Mouse (Mus musculus): Measurements from ENCODE around the gene Gm10073. TPM values are rescaled to one million over a fixed set of nuclear protein-coding genes. Genes with fewer than 3 reads are reported as not detected.
A peak's percentile ranks its signal among the peaks of the same experiment; 100 is the strongest.
"Not testable (repeated sequence)": the region's sequence is repeated elsewhere in the genome, so short reads cannot be mapped to it uniquely, and the experiment has no call there.

Gene Gm10073
- polyA plus RNA-seq, 1 experiment from 2014 or later = 10.1 TPM

DNA sequence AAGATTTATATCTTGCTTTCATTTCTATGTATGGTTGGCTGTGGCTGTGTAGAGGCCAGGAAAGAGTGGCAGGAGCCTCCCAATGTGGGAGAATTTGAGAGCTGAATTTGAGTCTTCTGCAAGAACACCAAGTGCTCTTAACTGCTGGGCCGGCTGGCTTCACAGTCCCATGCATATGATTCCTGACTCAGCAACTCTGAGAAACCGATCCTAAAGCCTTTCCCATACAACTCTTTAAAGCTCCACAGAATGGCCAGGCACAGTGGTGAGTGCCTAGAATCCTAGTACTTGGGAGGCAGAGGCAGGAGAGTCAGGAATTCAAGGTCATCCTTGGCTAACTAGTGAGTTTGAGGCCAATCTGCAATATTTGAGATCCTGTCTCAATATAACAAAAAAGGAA, 6.2 kb upstream of the Gm10073 start:
- H3K36me3 ChIP-seq (ENCODE audit: insufficient read depth) = no peaks in the 10 kb centered on the region
- DNase-seq (no peak), ATAC-seq (ENCODE audit: insufficient read depth) (no peak)
- no peak overlapping the region for H3K27ac ChIP-seq (ENCODE audit: low read depth)
- WGBS = 63% methylated on average over 2 of the region's 2 CpGs
- no peaks in the 10 kb centered on the region for H3K27me3 ChIP-seq (ENCODE audit: insufficient read depth, low read length)
- no peak overlapping the region for H3K4me2 ChIP-seq
- H3K9me3 ChIP-seq (ENCODE audit: low read depth, low read length) = no peaks in the 10 kb centered on the region
- H3K9ac ChIP-seq = no peak overlapping the region
- no peak for TF ChIP-seq CTCF (IDR thresholded peaks at IDR 0.05; ENCODE audit: low read depth)
- no peak overlapping the region for H3K4me3 ChIP-seq (ENCODE audit: low read depth, low read length)
- peaks cover 10% of the 10 kb centered on the region; the same call in 1 of the 2 replicates for H3K4me1 ChIP-seq (ENCODE audit: insufficient read depth)

DNA sequence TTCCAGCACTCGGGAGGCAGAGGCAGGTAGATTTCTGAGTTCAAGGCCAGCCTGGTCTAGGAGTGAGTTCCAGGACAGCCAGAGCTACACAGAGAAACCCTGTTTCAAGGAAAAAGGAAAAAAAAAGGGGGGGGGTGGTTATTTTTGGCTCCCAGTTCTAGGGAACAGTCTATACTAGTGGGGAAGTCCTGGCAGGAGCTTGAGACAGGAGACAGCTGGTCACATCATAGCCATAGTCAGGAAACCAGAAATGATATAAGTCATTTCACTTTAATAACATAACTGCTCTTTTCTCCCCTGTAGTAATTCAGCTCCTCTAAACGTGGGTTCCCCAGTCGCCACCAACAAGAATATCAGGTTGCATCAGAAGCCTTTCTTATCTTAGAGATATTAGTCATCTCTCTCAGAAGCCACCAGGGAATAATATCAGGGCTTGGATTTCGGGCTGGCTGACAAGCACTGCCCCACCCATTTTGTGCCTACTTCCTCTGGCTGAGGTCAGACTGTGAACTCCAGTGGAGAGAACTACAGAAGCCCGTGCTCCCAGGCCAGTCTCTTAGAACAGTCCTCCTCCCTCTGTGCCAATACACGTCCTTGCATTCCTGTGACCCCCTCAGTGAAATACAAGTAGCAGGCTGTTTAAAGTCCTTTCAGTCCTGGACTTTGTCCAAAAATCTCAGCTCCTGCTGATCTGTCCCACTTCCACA, 3.7 kb upstream of the Gm10073 start:
- Histone ChIP-seq H3K4me3 (ENCODE audit: low read depth, low read length) (no peak overlapping the region), H3K9ac (no peak overlapping the region), H3K4me2 (0 out of 2 replicates have a peak overlapping the region, but pooled peaks have one; percentile 29), H3K4me1 (ENCODE audit: insufficient read depth) (peaks cover 10% of the 10 kb centered on the region; the same call in 1 of the 2 replicates), H3K27ac (ENCODE audit: low read depth) (peak overlapping the region; percentile 60; the same call in 1 of the 2 replicates), H3K27me3 (ENCODE audit: insufficient read depth, low read length) (no peaks in the 10 kb centered on the region), H3K9me3 (ENCODE audit: low read depth, low read length) (no peaks in the 10 kb centered on the region), H3K36me3 (ENCODE audit: insufficient read depth) (no peaks in the 10 kb centered on the region)
- ATAC-seq (ENCODE audit: insufficient read depth) = peak; percentile 75
- DNase-seq = peak; percentile 79
- WGBS = 11% methylated on average over 6 of the region's 6 CpGs
- TF ChIP-seq CTCF (IDR thresholded peaks at IDR 0.05; ENCODE audit: low read depth) = no peak

DNA sequence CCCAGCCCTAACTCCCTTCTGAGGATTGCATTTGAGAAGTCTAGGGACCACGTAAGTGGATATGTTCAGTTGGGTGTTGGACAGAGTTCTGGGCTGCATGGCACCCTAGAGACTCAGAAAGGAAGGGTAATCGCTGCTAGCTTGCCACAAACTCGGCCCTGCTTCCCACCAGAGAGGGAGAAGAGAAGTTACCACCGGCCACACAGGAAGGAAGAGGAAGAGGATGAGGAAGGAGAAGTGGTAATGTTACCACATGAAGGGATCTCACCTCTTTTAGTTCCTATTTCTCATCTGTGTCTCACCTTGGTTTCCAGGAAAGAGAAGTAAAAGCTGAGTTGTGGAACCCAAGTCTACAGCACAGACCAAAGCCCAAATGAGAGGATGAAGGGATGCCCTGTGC, 1.0 kb upstream of the Gm10073 start:
- no peak overlapping the region for H3K27ac ChIP-seq (ENCODE audit: low read depth)
- peaks cover 10% of the 10 kb centered on the region; the same call in 1 of the 2 replicates for H3K4me1 ChIP-seq (ENCODE audit: insufficient read depth)
- no peak for TF ChIP-seq CTCF (IDR thresholded peaks at IDR 0.05; ENCODE audit: low read depth)
- no peaks in the 10 kb centered on the region for H3K27me3 ChIP-seq (ENCODE audit: insufficient read depth, low read length)
- H3K4me2 ChIP-seq = no peak overlapping the region
- H3K36me3 ChIP-seq (ENCODE audit: insufficient read depth) = no peaks in the 10 kb centered on the region
- no peaks in the 10 kb centered on the region for H3K9me3 ChIP-seq (ENCODE audit: low read depth, low read length)
- no peak for DNase-seq
- no peak overlapping the region for H3K9ac ChIP-seq
- no peak overlapping the region for H3K4me3 ChIP-seq (ENCODE audit: low read depth, low read length)
- no peak for ATAC-seq (ENCODE audit: insufficient read depth)
- WGBS = 78% methylated on average over 4 of the region's 4 CpGs

GRCm38 (mm10) chr8:106572175-106572574, 1.1 kb downstream of the Gm10073 start:
- not testable (repeated sequence) for H3K9me3 ChIP-seq (ENCODE audit: low read depth, low read length); H3K36me3 ChIP-seq (ENCODE audit: insufficient read depth); ATAC-seq (ENCODE audit: insufficient read depth); H3K27me3 ChIP-seq (ENCODE audit: insufficient read depth, low read length); H3K4me3 ChIP-seq (ENCODE audit: low read depth, low read length); DNase-seq; H3K27ac ChIP-seq (ENCODE audit: low read depth); H3K4me2 ChIP-seq; H3K9ac ChIP-seq; H3K4me1 ChIP-seq (ENCODE audit: insufficient read depth)
- WGBS = 42% methylated on average over 1 of the region's 1 CpGs

DNA sequence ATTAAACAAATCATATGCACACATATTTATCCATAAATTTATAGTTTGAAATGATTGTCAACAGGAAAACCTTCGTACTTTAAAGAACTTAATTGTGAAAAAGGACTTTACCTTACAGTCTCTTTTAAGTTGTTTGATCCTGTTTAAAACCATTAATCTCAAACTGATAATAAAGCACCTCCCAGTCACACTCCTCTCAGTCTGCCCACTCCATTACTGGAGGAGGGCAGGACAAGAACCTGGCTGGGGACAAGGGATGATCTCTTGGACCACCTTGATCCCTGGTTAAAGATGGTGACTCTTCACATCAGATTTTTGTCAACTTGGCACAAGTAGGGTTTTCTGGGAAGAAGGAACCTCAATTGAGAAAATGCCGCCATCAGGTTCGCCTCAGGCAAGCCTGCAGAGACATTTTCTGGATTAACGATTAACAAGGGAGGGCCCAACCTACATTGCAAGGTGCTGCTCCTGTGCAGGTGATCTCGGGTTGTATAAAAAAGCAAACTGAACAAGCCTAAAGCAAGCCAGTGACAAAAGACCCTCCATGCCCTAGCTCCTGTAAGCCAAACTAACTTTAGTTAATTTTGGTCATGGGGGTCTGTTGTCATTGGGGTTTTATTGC, 1.6 kb downstream of the Gm10073 start:
- DNase-seq (peak; percentile 31), ATAC-seq (ENCODE audit: insufficient read depth) (no peak)
- no peaks in the 10 kb centered on the region; the same call in 1 of the 2 replicates for H3K4me1 ChIP-seq (ENCODE audit: insufficient read depth)
- H3K4me3 ChIP-seq (ENCODE audit: low read depth, low read length) = no peak overlapping the region
- no peaks in the 10 kb centered on the region for H3K36me3 ChIP-seq (ENCODE audit: insufficient read depth)
- TF ChIP-seq CTCF (IDR thresholded peaks at IDR 0.05; ENCODE audit: low read depth) = no peak
- no peaks in the 10 kb centered on the region for H3K9me3 ChIP-seq (ENCODE audit: low read depth, low read length)
- no peak overlapping the region for H3K9ac ChIP-seq
- H3K27ac ChIP-seq (ENCODE audit: low read depth) = peak overlapping the region; percentile 32; the same call in 1 of the 2 replicates
- no peak overlapping the region for H3K4me2 ChIP-seq
- 64% methylated on average over 5 of the region's 5 CpGs for WGBS
- no peaks in the 10 kb centered on the region for H3K27me3 ChIP-seq (ENCODE audit: insufficient read depth, low read length)

DNA sequence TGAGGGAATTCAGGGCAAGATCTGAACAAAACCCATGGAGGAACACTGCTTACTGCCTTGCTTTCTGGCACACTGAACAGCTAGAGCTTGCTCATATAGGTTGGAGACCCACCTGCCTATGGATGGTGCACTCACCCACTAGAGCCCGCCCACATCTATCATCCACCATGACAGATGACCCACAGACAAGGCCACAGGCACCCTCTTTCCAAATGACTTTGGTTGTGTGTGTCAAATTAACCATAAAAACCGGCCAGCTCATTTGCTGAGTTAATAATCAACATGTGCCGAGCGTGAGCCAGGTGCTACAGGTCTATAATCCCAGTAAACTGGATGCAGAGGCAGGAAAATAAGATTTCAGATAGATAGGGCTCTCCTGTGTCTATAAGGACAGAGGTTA, 2.9 kb downstream of the Gm10073 start:
- no peak for TF ChIP-seq CTCF (IDR thresholded peaks at IDR 0.05; ENCODE audit: low read depth)
- no peak overlapping the region for H3K4me3 ChIP-seq (ENCODE audit: low read depth, low read length)
- H3K4me1 ChIP-seq (ENCODE audit: insufficient read depth) = no peaks in the 10 kb centered on the region; the same call in 1 of the 2 replicates
- DNase-seq = no peak
- no peaks in the 10 kb centered on the region for H3K27me3 ChIP-seq (ENCODE audit: insufficient read depth, low read length)
- H3K9ac ChIP-seq = no peak overlapping the region
- H3K9me3 ChIP-seq (ENCODE audit: low read depth, low read length) = no peaks in the 10 kb centered on the region
- no peak for ATAC-seq (ENCODE audit: insufficient read depth)
- no peak overlapping the region for H3K27ac ChIP-seq (ENCODE audit: low read depth)
- H3K36me3 ChIP-seq (ENCODE audit: insufficient read depth) = no peaks in the 10 kb centered on the region
- WGBS = 78% methylated on average over 4 of the region's 4 CpGs
- H3K4me2 ChIP-seq = no peak overlapping the region

- DNase-seq = no peak
- TF ChIP-seq CTCF (IDR thresholded peaks at IDR 0.05; ENCODE audit: low read depth) = no peak
These were observed 4.3 kb downstream of the Gm10073 start for GRCm38 (mm10) chr8:106569006-106569405.

More at GRCm38 (mm10) chr8:106569006-106569405, 4.3 kb downstream of the Gm10073 start:
- H3K4me2 ChIP-seq = no peak overlapping the region
- no peak overlapping the region for H3K9ac ChIP-seq
- H3K4me3 ChIP-seq (ENCODE audit: low read depth, low read length) = no peak overlapping the region
- WGBS = 83% methylated on average over 6 of the region's 7 CpGs
- H3K36me3 ChIP-seq (ENCODE audit: insufficient read depth) = no peaks in the 10 kb centered on the region
- no peak for ATAC-seq (ENCODE audit: insufficient read depth)
- H3K27me3 ChIP-seq (ENCODE audit: insufficient read depth, low read length) = no peaks in the 10 kb centered on the region
- H3K9me3 ChIP-seq (ENCODE audit: low read depth, low read length) = no peaks in the 10 kb centered on the region
- H3K4me1 ChIP-seq (ENCODE audit: insufficient read depth) = no peaks in the 10 kb centered on the region; the same call in 1 of the 2 replicates
- H3K27ac ChIP-seq (ENCODE audit: low read depth) = no peak overlapping the region
